Mouse (Mus musculus) hindlimb bud, embryonic 11.5 days (tissue): Measurements from ENCODE around the gene Edf1.

Experiments used
- DNase-seq: peaks from one replicate; pipeline ENCODE4 v3.0.0-alpha.2; 2012; ENCODE audit warnings: low read depth, low spot score; ENCODE audit errors: extremely low spot score

Gene Edf1

DNA sequence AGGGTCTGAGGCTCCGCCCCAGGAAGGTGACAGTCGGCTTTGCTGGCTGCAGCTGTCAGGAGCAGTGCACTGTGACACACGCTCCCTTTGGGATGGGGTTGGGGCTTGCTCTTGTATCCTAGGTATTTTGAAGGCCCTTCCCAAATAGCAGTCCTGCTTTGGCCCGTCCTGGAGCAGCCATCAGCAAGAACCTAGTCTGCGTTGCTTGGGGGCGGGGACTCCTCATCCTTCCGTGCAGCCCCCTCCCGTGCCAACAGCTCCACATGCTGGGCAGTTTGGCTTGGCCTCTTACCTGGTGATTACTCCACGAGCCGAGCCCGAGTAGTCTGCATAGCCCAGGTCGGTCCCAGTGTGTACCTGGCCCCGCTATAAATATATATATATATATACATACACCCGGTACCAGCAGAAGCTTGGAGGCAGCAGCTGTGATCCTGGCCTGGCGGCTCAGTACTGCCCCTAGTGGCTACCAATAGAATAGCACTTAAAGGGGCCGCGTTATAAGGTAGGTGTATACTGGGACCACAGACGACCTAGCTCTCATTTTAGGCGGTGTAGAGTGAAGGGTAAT, 23.7 kb downstream of the Edf1 start, which contains the start of gene Ajm1:
Ajm1 (minus strand) TSS at position 464 of the 571 bp plus-strand sequence.
- DNase-seq, result no peak

- DNase-seq, result no peak
Measured at GRCm38 (mm10) chr2:25581901-25582301, 24.3 kb downstream of the Edf1 start.

- no peak for DNase-seq
Measured at GRCm38 (mm10) chr2:25582466-25583119, 24.9 kb downstream of the Edf1 start.

GRCm38 (mm10) chr2:25583120-25583481, 25.5 kb downstream of the Edf1 start:
- no peak for DNase-seq

DNA sequence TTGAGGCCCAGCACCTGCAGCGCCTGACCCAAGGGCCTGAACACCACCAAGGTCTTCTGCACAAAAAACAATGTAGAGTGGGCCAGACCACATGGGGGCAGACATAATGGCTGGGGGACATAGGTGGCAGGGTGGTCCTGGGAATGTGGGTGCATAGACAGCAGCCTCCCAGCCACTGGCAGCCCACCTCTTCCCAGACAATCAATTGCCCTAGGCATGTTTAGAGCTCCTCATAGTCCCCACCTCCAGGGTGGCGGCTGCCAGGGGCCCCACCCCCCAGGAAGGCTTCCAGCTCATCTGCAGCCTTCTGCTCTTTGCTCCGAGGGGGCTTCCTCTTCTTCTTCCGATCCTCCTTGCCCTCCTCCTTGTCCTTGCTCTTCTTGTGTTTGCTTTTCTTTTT, 25.9 kb downstream of the Edf1 start:
- DNase-seq, result no peak

DNA sequence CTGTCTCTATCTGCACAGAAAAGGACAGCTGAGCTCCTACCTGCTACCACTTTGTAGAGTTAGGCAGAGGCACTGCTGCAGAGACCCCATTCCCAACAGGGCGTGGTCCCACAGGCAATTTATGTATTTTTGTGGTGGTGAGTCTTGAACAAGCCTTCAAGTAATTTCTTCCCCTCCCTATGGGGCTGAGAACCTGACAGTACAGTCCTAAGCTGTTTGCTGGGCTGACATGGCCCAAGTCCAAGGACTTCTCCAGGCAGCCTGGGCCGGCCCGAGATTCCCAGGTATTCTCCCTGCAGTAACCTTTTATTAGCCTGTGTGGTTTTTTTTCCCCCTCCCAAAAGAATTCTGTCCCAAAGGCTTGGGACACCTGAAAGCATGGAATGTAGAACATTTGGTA, 26.5 kb downstream of the Edf1 start:
- no peak for DNase-seq

DNA sequence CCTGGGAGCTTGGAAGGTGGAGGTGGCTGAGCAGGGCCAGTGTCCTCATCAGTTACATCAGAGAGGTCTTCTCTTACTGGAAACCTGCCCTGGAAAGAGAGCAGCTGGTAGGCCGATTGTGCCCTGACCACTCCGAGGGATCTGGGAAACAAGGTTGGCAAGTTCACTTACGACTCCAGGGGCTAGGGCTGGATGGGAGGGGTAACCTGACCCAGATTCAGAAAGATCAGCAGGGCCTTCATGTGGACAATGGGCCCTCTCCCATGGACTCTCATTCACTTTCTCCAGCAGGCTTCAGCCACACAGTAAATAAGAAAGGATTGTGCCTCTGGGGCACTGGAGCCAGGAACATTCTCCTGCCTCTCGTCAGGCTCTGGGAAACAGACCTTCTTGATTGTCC, 27.2 kb downstream of the Edf1 start:
- no peak for DNase-seq

GRCm38 (mm10) chr2:25585601-25586000, 28.0 kb downstream of the Edf1 start:
- no peak for DNase-seq

GRCm38 (mm10) chr2:25587290-25587689, 29.6 kb downstream of the Edf1 start:
- no peak for DNase-seq

GRCm38 (mm10) chr2:25588227-25588907, 30.7 kb downstream of the Edf1 start:
- no peak for DNase-seq

DNA sequence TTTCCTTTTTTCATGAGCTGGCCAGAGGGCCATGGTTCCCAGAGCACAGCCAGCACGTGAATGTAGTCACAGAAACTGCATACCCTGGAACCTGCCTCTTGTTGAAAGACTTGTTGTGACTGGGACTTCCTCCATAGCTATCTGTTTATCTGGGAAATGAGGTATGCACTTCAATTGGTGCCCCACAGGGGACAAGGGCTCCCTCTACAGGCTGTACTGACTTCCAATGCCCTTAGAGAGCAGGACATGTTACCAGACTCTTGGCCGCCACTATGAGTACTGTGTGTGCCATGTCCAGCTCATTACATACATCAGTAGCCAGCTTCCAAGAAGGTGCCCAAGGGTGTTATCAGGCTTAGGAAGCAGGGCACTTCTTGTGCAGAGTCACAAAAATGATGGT, 34.2 kb downstream of the Edf1 start:
- no peak for DNase-seq

GRCm38 (mm10) chr2:25596765-25597510, 39.3 kb downstream of the Edf1 start:
- no peak for DNase-seq

- no peak for DNase-seq
Measured at GRCm38 (mm10) chr2:25598749-25599148, 41.1 kb downstream of the Edf1 start.

DNA sequence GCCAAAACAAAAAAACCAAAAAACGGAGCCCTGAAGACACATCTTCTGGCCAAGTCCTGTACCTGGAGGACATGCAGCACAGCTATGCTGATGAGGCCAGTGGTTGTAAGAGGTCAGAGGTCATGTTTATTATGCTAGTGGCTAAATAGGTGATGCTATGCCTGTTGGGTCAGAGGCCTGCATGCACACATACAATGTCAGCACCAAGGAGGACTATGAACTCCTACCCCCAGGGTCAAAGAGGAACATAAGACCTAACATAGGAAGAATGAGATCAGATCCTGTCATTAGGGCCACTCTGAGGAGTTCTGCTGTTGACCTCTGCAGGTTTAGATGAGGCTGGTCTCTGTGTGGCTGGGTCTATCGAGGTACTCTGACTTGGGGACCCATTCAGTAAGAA, 42.4 kb downstream of the Edf1 start:
- DNase-seq, result no peak

DNA sequence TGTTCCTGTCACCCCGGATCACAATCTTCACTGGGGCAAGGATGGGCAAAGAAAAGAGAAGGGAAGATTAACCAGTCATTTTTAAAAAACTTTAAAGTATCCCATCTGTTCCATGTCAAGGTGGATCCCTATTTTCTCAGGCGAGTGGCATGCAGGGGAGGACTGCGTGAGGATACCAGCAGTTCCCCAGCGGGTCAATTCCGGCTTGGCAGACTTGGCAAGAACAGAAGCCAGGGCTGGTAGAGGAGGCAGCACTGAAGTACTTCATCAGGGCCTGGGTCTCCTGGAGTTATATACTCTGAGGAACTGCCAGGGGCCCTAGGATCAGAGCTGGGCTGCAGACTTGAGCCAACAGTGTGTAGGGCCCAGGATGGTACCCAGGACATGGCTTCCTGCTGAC, 44.9 kb downstream of the Edf1 start:
- DNase-seq, result no peak

DNA sequence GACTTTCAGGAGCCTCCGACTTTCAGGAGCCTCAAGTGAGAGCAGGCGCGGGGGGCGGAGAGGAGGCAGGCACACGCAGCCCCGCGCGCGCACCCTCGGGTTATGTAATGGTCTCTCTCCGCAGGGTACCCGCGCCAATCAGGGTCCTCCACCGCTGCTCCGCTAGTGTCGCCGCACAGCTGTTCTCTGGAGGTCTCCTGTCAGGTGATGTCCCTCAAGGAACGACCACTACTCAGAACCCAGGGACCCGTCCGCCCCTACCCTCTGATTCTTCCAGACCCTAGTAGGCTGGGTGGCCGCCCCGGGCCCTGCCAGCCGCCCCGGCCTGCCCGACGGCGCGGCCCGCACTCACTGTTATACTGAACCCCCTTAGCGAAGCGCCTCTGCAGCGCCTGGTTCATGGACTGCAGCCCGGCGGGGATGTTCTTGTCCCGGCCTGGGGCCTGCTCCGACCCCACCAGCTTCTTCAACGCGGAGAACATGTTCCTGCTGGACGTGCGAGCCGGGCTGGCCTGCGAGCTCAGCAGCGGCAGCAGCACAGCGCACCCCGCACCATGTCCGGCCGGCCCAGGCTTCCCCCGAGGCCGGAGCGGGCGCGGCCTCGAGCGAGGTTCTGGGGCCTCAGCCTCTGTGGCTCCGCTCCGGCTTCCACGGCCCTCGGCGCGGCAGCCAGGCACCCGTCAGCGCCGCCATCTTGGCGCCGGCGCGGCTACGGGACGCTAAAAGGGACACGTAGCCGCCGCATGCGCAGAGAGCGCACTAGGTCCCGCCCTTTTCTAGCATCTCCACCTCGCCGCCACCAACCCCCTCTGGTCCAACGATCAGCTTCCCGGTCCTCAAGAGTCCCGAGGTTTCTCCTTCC, 50.3 kb downstream of the Edf1 start, which contains the start of gene Rabl6:
Rabl6 (minus strand) TSS at position 761 of the 862 bp plus-strand sequence.
- peak; percentile 64 for DNase-seq

GRCm38 (mm10) chr2:25608671-25609070, 51.0 kb downstream of the Edf1 start:
- DNase-seq, result no peak
